Mouse (Mus musculus): ENCODE measurements at regions not wholly inside any gene's neighbourhood (a gene's known extent, or its start where the extent isn't known, plus 50 kb on each side); places are given as distances from the start of the nearest gene placed in this dataset.

DNA sequence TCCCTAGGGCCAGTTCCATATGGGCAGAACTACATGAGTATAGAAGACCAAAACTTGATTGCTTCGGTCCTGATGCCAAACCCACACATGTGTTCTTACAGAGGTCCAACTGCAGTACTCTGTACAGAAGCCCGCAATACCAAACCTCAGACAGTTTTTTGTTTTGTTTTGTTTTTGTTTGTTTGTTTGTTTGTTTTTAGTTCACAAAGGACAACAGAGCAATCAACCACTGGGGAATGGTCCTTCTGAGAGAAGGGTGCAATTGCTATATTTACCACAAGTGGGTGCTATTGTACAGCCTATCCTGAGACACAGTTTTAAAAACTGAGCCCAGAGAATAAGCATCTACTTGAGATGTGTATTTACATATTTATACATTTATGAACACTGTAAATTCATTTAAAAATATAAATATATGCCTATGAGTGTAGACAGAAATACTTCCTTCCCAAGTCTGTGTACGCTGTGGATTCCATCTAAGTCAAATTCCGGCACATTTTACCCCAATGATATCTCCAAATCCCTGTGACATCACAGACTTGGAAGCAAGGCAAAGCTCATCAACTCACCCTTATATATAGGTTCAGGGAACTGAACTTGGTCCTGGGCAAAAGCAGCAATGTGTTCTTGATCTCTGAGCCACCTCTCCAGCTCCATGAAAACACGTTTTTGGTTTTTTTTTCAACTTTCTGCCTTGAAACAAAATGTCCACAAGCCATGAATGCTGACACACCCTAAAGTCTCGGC lies 101.3 kb upstream of the A26c2 start:
- H3K4me2 ChIP-seq = no peak overlapping the region
- no peaks in the 10 kb centered on the region for H3K36me3 ChIP-seq (replicated peaks)
- no peaks in the 10 kb centered on the region for H3K27me3 ChIP-seq
- H3K4me3 ChIP-seq (replicated peaks) = no peak overlapping the region
- WGBS = 70% methylated on average over 6 of the region's 6 CpGs
- ATAC-seq (ENCODE audit: low FRiP score) = peak; percentile 61
- no peak overlapping the region for H3K9ac ChIP-seq
- H3K9me3 ChIP-seq = no peaks in the 10 kb centered on the region
- no peak overlapping the region for H3K27ac ChIP-seq
- H3K4me1 ChIP-seq = no peaks in the 10 kb centered on the region

DNA sequence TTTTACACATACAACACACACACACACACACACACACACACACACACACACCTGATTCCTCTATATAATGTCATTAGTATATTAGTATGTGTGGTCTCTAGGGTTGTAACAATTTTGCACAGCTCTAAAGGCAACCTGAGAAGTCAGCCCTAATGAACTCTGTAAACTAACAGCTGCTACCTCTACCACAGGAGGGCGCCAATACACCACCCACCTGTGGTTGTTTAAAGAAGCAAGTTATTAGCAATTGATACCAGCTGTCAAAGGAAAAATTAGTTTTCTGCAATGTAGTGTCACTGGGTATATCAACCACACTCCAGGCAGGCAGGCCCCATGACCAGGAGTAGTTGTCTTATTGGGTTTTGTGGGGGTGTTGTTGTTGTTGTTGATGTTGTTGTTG lies 98.8 kb upstream of the A26c2 start:
- Histone ChIP-seq H3K27ac (no peak overlapping the region), H3K4me2 (no peak overlapping the region), H3K4me1 (no peaks in the 10 kb centered on the region), H3K9me3 (no peaks in the 10 kb centered on the region), H3K4me3 (replicated peaks) (no peak overlapping the region), H3K27me3 (no peaks in the 10 kb centered on the region), H3K9ac (no peak overlapping the region), H3K36me3 (replicated peaks) (no peaks in the 10 kb centered on the region)
- ATAC-seq (ENCODE audit: low FRiP score) = no peak
- 4% methylated on average over 1 of the region's 1 CpGs for whole genome bisulfite sequencing

DNA sequence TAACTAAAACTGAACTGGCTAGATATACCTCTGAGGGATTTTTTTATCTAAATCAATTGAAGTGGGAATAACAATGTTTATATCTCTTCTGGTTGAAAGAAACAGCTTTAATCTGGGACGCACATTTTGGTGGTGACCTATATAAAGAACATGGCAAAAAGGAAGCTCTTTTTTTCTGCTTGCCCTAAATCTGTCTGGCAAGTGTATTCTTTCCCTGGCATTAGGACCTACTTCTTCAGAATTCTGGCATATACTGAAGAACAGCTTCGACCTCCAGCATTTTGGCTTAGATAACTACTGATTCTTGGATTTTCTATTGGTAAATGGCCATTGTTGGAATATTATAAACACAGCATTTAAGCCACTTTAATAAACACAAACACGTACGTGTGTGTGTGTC lies 70.9 kb upstream of the A26c2 start:
- H3K4me2 ChIP-seq = no peak overlapping the region
- H3K27ac ChIP-seq = no peak overlapping the region
- no peaks in the 10 kb centered on the region for H3K36me3 ChIP-seq (replicated peaks)
- H3K27me3 ChIP-seq = no peaks in the 10 kb centered on the region
- 71% methylated on average over 4 of the region's 4 CpGs for WGBS
- H3K9me3 ChIP-seq = no peaks in the 10 kb centered on the region
- no peak overlapping the region for H3K9ac ChIP-seq
- H3K4me3 ChIP-seq (replicated peaks) = no peak overlapping the region
- ATAC-seq (ENCODE audit: low FRiP score) = no peak
- no peaks in the 10 kb centered on the region for H3K4me1 ChIP-seq

DNA sequence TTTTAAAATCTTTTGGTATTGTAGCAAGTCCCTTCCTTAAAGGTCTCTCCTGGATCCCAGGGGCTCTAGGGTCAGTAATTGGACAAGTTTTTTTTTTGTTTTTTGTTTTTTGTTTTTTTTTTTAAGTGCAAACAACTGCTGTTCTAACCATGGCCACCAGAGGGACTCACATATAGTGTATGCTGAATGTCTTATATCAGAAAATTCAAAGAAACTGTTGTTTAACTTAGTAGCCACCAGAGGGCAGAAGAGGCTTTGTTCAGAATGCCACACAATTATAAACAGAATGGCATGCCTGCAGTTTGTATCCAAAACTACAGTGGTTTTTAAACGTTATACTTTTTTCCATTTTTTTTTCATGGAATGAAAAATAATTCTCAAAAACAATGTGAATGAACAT lies 53.6 kb upstream of the A26c2 start:
- Histone ChIP-seq H3K9me3 (no peaks in the 10 kb centered on the region), H3K4me3 (replicated peaks) (no peak overlapping the region), H3K4me2 (no peak overlapping the region), H3K9ac (no peak overlapping the region), H3K27me3 (no peaks in the 10 kb centered on the region), H3K27ac (no peak overlapping the region), H3K36me3 (replicated peaks) (no peaks in the 10 kb centered on the region), H3K4me1 (no peaks in the 10 kb centered on the region)
- WGBS = 16% methylated on average over 1 of the region's 1 CpGs
- ATAC-seq (ENCODE audit: low FRiP score) = peak; percentile 86

Measured in forebrain, embryonic 12.5 days (tissue).